Mouse (Mus musculus): ENCODE measurements around the gene Tle3. TPM values are rescaled to one million over a fixed set of nuclear protein-coding genes. Genes with fewer than 3 reads are reported as not detected.

Gene Tle3
- polyA plus RNA-seq, 2 experiments, result 45.1 to 113 TPM

DNA sequence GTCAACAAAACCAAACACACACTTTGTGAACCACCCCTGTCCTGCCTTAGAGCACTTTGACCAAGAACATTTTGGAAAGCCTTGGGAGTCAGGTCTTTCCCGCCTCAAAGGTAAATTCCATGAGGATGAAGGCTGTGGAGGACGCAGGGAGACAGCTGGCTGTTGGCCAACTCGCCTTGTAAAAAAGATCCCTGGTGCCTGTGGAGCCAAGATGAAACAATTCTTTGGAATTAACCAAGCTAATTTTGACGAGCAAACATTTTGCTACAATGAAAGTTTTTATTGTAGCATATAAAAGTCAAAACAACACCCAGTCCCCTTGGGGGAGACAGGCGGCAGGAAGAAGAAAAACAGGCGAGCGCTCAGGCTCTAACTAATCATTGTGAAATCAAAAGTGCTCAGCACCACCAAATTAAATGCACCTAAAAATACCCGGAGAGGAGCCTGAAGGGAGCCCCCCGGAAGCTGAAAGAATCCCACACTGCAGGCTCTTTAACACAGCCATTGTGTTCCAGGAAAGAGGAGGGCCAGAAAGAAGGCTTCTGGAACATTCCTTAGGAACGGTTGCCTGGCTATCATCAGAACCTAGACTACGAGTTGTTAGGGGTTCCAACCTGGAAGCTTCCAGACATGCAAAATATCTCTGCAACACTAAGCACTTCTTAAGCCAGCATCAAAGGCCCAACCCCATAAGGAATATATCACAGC lies 69.2 kb downstream of the Tle3 start:
- H3K27ac ChIP-seq (replicated peaks; ENCODE audit: low read depth, low read length), result no peak overlapping the region
- H3K36me3 ChIP-seq (ENCODE audit: control insufficient read depth, insufficient read depth, low read length), result no peaks in the 10 kb centered on the region
- TF ChIP-seq POLR2A (IDR thresholded peaks at IDR 0.05; ENCODE audit: borderline replicate concordance, extremely low read depth, insufficient read depth, insufficient read length), result no peak
- DNase-seq (ENCODE audit: low spot score), result peak; percentile 57
- H3K27me3 ChIP-seq (ENCODE audit: control insufficient read depth, insufficient read depth, low read length), result no peaks in the 10 kb centered on the region
- no peak overlapping the region for H3K9ac ChIP-seq (ENCODE audit: low read depth, low read length, severe bottlenecking)
- peaks cover 22% of the 10 kb centered on the region for H3K4me1 ChIP-seq (ENCODE audit: control insufficient read depth, insufficient read depth, low read length)
- H3K9me3 ChIP-seq (ENCODE audit: control insufficient read depth, low read length), result no peaks in the 10 kb centered on the region
- ATAC-seq (ENCODE audit: low FRiP score, low read depth), result no peak
- H3K4me3 ChIP-seq (replicated peaks; ENCODE audit: low read length), result no peak overlapping the region
- 9% methylated on average over 11 of the region's 11 CpGs for WGBS
- H3K4me2 ChIP-seq (replicated peaks; ENCODE audit: low read depth, low read length, severe bottlenecking), result no peak overlapping the region

DNA sequence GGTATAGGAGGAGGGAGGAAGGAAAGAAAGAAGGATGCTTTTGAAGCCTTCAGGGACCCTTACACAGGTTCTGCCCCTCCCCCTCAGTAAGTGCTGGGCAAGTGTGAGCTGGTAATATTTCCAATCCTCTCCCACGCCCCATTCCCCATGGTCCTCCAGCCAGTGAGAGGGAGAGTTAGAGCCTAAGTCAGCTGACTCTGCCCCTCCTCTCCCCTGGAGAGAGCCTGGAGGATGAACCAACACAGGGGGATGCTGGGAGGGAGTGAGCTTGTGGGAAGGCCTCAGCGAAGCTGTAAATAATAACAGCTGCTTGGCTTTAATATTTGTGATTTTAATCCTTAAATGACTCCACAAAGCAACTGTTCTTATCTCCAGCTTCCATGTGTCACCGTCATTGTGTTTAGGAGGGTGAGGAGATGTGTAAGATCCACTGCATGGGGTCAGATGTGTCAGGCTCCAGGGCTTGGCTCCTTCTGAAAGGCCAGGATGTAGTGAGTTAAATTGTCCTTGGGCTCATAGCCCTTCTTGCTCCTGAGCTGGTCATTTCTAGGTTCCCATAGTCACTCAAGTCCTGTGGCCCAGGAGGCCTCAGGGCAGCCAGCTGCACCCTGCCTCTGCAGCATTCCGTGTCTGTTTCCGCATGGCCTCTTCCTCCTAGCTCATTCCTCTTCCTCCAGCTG lies 70.9 kb downstream of the Tle3 start:
- no peaks in the 10 kb centered on the region for H3K27me3 ChIP-seq (ENCODE audit: control insufficient read depth, insufficient read depth, low read length)

DNA sequence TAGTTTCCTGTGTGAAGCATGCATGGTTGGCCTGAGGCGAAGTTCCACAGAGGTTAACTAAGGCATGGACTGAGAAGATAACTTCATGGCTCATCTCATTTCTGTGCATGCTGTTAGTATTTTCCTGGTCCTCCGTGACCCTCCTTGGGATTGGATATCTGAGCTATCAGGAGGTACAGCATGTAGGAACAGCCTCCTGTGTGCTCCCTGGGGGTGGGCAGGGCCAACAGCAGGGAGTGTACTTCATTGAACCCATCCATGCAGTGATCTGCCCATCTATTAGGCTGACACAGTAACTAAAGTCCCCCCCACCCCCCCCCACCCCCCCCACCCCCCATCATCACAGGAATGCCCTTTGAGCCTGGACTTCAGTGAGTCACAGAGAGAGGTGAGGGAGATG lies 73.0 kb downstream of the Tle3 start:
- ATAC-seq (ENCODE audit: low FRiP score, low read depth) (no peak), DNase-seq (ENCODE audit: low spot score) (no peak)
- H3K4me1 ChIP-seq (ENCODE audit: control insufficient read depth, insufficient read depth, low read length), result peaks cover 22% of the 10 kb centered on the region
- no peaks in the 10 kb centered on the region for H3K27me3 ChIP-seq (ENCODE audit: control insufficient read depth, insufficient read depth, low read length)
- no peak for TF ChIP-seq POLR2A (IDR thresholded peaks at IDR 0.05; ENCODE audit: borderline replicate concordance, extremely low read depth, insufficient read depth, insufficient read length)
- H3K9ac ChIP-seq (ENCODE audit: low read depth, low read length, severe bottlenecking), result no peak overlapping the region
- 85% methylated on average over 2 of the region's 2 CpGs for WGBS
- no peaks in the 10 kb centered on the region for H3K36me3 ChIP-seq (ENCODE audit: control insufficient read depth, insufficient read depth, low read length)
- H3K27ac ChIP-seq (replicated peaks; ENCODE audit: low read depth, low read length), result no peak overlapping the region
- no peak overlapping the region for H3K4me2 ChIP-seq (replicated peaks; ENCODE audit: low read depth, low read length, severe bottlenecking)
- no peak overlapping the region for H3K4me3 ChIP-seq (replicated peaks; ENCODE audit: low read length)
- H3K9me3 ChIP-seq (ENCODE audit: control insufficient read depth, low read length), result no peaks in the 10 kb centered on the region

More for the DNA sequence above, 70.9 kb downstream of the Tle3 start:
- DNase-seq (ENCODE audit: low spot score) (no peak), ATAC-seq (ENCODE audit: low FRiP score, low read depth) (no peak)
- Histone ChIP-seq H3K9me3 (ENCODE audit: control insufficient read depth, low read length) (no peaks in the 10 kb centered on the region), H3K36me3 (ENCODE audit: control insufficient read depth, insufficient read depth, low read length) (no peaks in the 10 kb centered on the region), H3K4me3 (replicated peaks; ENCODE audit: low read length) (no peak overlapping the region), H3K9ac (ENCODE audit: low read depth, low read length, severe bottlenecking) (no peak overlapping the region), H3K4me2 (replicated peaks; ENCODE audit: low read depth, low read length, severe bottlenecking) (no peak overlapping the region), H3K4me1 (ENCODE audit: control insufficient read depth, insufficient read depth, low read length) (peaks cover 22% of the 10 kb centered on the region), H3K27ac (replicated peaks; ENCODE audit: low read depth, low read length) (no peak overlapping the region)
- TF ChIP-seq POLR2A (IDR thresholded peaks at IDR 0.05; ENCODE audit: borderline replicate concordance, extremely low read depth, insufficient read depth, insufficient read length), result no peak
- WGBS, result 41% methylated on average over 5 of the region's 5 CpGs

DNA sequence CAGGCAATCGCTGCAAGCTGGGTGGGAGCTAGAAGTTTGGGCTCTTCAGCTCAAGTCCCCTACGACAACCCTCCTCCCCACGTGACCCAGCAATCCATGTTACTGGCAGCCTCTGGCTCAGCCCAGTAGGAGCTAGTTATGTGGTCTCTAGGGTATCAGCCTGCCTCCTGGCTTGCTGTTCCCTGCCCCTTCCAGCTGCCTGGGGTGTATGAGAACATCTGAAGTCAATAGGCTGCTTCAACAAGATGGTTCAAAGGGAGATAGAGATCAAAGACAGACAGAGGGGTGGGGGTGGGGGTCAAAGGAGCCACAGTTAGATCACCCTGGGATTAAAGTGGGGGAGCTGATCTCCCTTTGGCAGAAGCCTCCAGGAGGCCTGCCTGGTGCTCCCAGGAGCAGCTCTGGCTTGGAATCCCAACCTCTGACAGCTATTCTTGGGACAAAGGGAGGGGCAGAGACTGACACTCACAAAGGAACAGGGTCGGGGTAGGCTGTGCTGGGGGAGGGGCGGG lies 73.6 kb downstream of the Tle3 start:
- no peak overlapping the region for H3K9ac ChIP-seq (ENCODE audit: low read depth, low read length, severe bottlenecking)
- H3K4me2 ChIP-seq (replicated peaks; ENCODE audit: low read depth, low read length, severe bottlenecking), result no peak overlapping the region
- H3K4me1 ChIP-seq (ENCODE audit: control insufficient read depth, insufficient read depth, low read length), result peaks cover 22% of the 10 kb centered on the region
- TF ChIP-seq POLR2A (IDR thresholded peaks at IDR 0.05; ENCODE audit: borderline replicate concordance, extremely low read depth, insufficient read depth, insufficient read length), result no peak
- H3K4me3 ChIP-seq (replicated peaks; ENCODE audit: low read length), result no peak overlapping the region
- H3K9me3 ChIP-seq (ENCODE audit: control insufficient read depth, low read length), result no peaks in the 10 kb centered on the region
- H3K27ac ChIP-seq (replicated peaks; ENCODE audit: low read depth, low read length), result no peak overlapping the region
- DNase-seq (ENCODE audit: low spot score), result peak; percentile 37
- no peak for ATAC-seq (ENCODE audit: low FRiP score, low read depth)
- H3K27me3 ChIP-seq (ENCODE audit: control insufficient read depth, insufficient read depth, low read length), result no peaks in the 10 kb centered on the region
- H3K36me3 ChIP-seq (ENCODE audit: control insufficient read depth, insufficient read depth, low read length), result no peaks in the 10 kb centered on the region
- WGBS, result 9% methylated on average over 5 of the region's 5 CpGs

DNA sequence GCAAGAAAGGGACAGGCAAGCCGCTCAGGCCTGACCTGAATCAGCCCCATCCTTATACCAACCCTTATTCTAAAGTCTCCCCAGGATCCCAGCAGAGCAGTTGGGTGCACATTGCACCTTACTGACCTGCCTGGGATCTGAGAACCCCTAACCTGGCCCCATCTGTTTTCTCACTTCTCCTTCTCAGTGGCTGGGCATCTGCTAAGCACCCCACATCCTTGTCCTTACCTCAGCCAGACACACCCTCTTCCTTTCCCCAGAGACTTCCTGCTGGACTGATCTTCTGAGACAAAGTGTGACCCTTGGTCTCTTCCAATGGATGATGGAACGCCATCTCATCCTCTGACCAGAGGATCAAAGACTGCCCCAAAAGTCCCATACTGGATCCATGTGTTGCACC lies 74.8 kb downstream of the Tle3 start:
- ATAC-seq (ENCODE audit: low FRiP score, low read depth) (no peak), DNase-seq (ENCODE audit: low spot score) (no peak)
- H3K9me3 ChIP-seq (ENCODE audit: control insufficient read depth, low read length), result no peaks in the 10 kb centered on the region
- no peak overlapping the region for H3K4me2 ChIP-seq (replicated peaks; ENCODE audit: low read depth, low read length, severe bottlenecking)
- no peaks in the 10 kb centered on the region for H3K27me3 ChIP-seq (ENCODE audit: control insufficient read depth, insufficient read depth, low read length)
- H3K27ac ChIP-seq (replicated peaks; ENCODE audit: low read depth, low read length), result no peak overlapping the region
- H3K9ac ChIP-seq (ENCODE audit: low read depth, low read length, severe bottlenecking), result no peak overlapping the region
- WGBS, result 82% methylated on average over 2 of the region's 2 CpGs
- no peak overlapping the region for H3K4me3 ChIP-seq (replicated peaks; ENCODE audit: low read length)
- TF ChIP-seq POLR2A (IDR thresholded peaks at IDR 0.05; ENCODE audit: borderline replicate concordance, extremely low read depth, insufficient read depth, insufficient read length), result no peak
- H3K4me1 ChIP-seq (ENCODE audit: control insufficient read depth, insufficient read depth, low read length), result peaks cover 11% of the 10 kb centered on the region
- no peaks in the 10 kb centered on the region for H3K36me3 ChIP-seq (ENCODE audit: control insufficient read depth, insufficient read depth, low read length)
